Mouse (Mus musculus): Measurements from ENCODE around the gene Lin28a. TPM values are rescaled to one million over a fixed set of nuclear protein-coding genes. Genes with fewer than 3 reads are reported as not detected.
A peak's percentile ranks its signal among the peaks of the same experiment; 100 is the strongest.

Lin28a gene
- polyA plus RNA-seq (2016; fragmentation: Nextera tagmentation; extraction: Ambion mirVana), result 0.42 and 0.51 TPM in 2 replicates

- Histone ChIP-seq H3K4me1 (replicated peaks) (peaks cover 49% of the 10 kb centered on the region), H3K36me3 (no peaks in the 10 kb centered on the region), H3K27ac (no peak within 1 kb of the TSS), H3K4me3 (replicated peaks) (peak within 1 kb of the TSS; percentile 37), H3K27me3 (peaks cover 38% of the 10 kb centered on the region), H3K9ac (replicated peaks) (peak within 1 kb of the TSS; percentile 45; the same call in 1 of the 2 replicates), H3K4me2 (peak within 1 kb of the TSS; percentile 66), H3K9me3 (no peaks in the 10 kb centered on the region)
- ATAC-seq (ENCODE audit: insufficient number of reproducible peaks, insufficient read depth, low FRiP score, low TSS enrichment, low read depth), result no peak
- WGBS, result under 1% methylated on average over 9 of the region's 9 CpGs
These were observed at the start of gene Lin28a for GRCm38 (mm10) chr4:134018779-134019145. TSS of gene Lin28a (minus strand) at chr4:134018841.

- Histone ChIP-seq H3K27me3 (peaks cover 41% of the 10 kb centered on the region), H3K4me3 (replicated peaks) (no peak overlapping the region), H3K27ac (no peak overlapping the region), H3K4me2 (no peak overlapping the region), H3K4me1 (replicated peaks) (peaks cover 4% of the 10 kb centered on the region; the same call in 1 of the 2 replicates), H3K9me3 (no peaks in the 10 kb centered on the region), H3K9ac (replicated peaks) (no peak overlapping the region), H3K36me3 (no peaks in the 10 kb centered on the region)
- ATAC-seq (ENCODE audit: insufficient number of reproducible peaks, insufficient read depth, low FRiP score, low TSS enrichment, low read depth), result no peak
- WGBS, result 77% methylated on average over 7 of the region's 7 CpGs
These were observed 49.3 kb upstream of the Lin28a start for GRCm38 (mm10) chr4:134067833-134068544.

- no peak overlapping the region for H3K4me2 ChIP-seq
- no peaks in the 10 kb centered on the region for H3K36me3 ChIP-seq
These were observed 48.7 kb upstream of the Lin28a start for GRCm38 (mm10) chr4:134067383-134067782.

GRCm38 (mm10) chr4:134065431-134066004 is 46.9 kb upstream of the Lin28a start:
- Histone ChIP-seq H3K27ac (no peak overlapping the region), H3K4me2 (peak overlapping the region; percentile 6; the same call in 1 of the 2 replicates)

More at GRCm38 (mm10) chr4:134067383-134067782, 48.7 kb upstream of the Lin28a start:
- WGBS, result 89% methylated on average over 8 of the region's 8 CpGs
- Histone ChIP-seq H3K27ac (no peak overlapping the region), H3K9ac (replicated peaks) (no peak overlapping the region), H3K27me3 (peaks cover 46% of the 10 kb centered on the region), H3K4me1 (replicated peaks) (peaks cover 4% of the 10 kb centered on the region; the same call in 1 of the 2 replicates), H3K4me3 (replicated peaks) (no peak overlapping the region), H3K9me3 (no peaks in the 10 kb centered on the region)
- no peak for ATAC-seq (ENCODE audit: insufficient number of reproducible peaks, insufficient read depth, low FRiP score, low TSS enrichment, low read depth)

GRCm38 (mm10) chr4:134062561-134062960 is 43.9 kb upstream of the Lin28a start:
- no peak for ATAC-seq (ENCODE audit: insufficient number of reproducible peaks, insufficient read depth, low FRiP score, low TSS enrichment, low read depth)
- Histone ChIP-seq H3K4me2 (no peak overlapping the region), H3K36me3 (no peaks in the 10 kb centered on the region), H3K9ac (replicated peaks) (no peak overlapping the region), H3K9me3 (no peaks in the 10 kb centered on the region), H3K27ac (no peak overlapping the region), H3K27me3 (peaks cover 73% of the 10 kb centered on the region), H3K4me1 (replicated peaks) (peaks cover 4% of the 10 kb centered on the region), H3K4me3 (replicated peaks) (no peak overlapping the region)
- 66% methylated on average over 8 of the region's 8 CpGs for WGBS

More at GRCm38 (mm10) chr4:134065431-134066004, 46.9 kb upstream of the Lin28a start:
- no peak for ATAC-seq (ENCODE audit: insufficient number of reproducible peaks, insufficient read depth, low FRiP score, low TSS enrichment, low read depth)
- peaks cover 64% of the 10 kb centered on the region for H3K27me3 ChIP-seq
- H3K9me3 ChIP-seq, result no peaks in the 10 kb centered on the region
- no peaks in the 10 kb centered on the region for H3K36me3 ChIP-seq
- H3K9ac ChIP-seq (replicated peaks), result no peak overlapping the region
- peaks cover 4% of the 10 kb centered on the region; the same call in 1 of the 2 replicates for H3K4me1 ChIP-seq (replicated peaks)
- no peak overlapping the region for H3K4me3 ChIP-seq (replicated peaks)
- 14% methylated on average over 23 of the region's 23 CpGs for WGBS

- Histone ChIP-seq H3K9me3 (no peaks in the 10 kb centered on the region), H3K4me3 (replicated peaks) (no peak overlapping the region), H3K9ac (replicated peaks) (no peak overlapping the region), H3K4me1 (replicated peaks) (peaks cover 4% of the 10 kb centered on the region), H3K36me3 (no peaks in the 10 kb centered on the region), H3K4me2 (no peak overlapping the region), H3K27me3 (peaks cover 68% of the 10 kb centered on the region), H3K27ac (no peak overlapping the region)
- WGBS, result 36% methylated on average over 8 of the region's 8 CpGs
- ATAC-seq (ENCODE audit: insufficient number of reproducible peaks, insufficient read depth, low FRiP score, low TSS enrichment, low read depth), result 0 out of 2 replicates have a peak, but pooled peaks have one; percentile 22
These were observed 43.4 kb upstream of the Lin28a start for GRCm38 (mm10) chr4:134061944-134062446.

GRCm38 (mm10) chr4:134061166-134061830 is 42.7 kb upstream of the Lin28a start:
- H3K9ac ChIP-seq (replicated peaks), result no peak overlapping the region
- no peak overlapping the region for H3K27ac ChIP-seq
- H3K4me2 ChIP-seq, result no peak overlapping the region
- H3K36me3 ChIP-seq, result no peaks in the 10 kb centered on the region
- peaks cover 61% of the 10 kb centered on the region for H3K27me3 ChIP-seq
- no peaks in the 10 kb centered on the region for H3K9me3 ChIP-seq
- H3K4me1 ChIP-seq (replicated peaks), result peaks cover 4% of the 10 kb centered on the region
- no peak overlapping the region for H3K4me3 ChIP-seq (replicated peaks)
- WGBS, result 55% methylated on average over 18 of the region's 18 CpGs
- no peak for ATAC-seq (ENCODE audit: insufficient number of reproducible peaks, insufficient read depth, low FRiP score, low TSS enrichment, low read depth)

- peaks cover 51% of the 10 kb centered on the region for H3K27me3 ChIP-seq
- no peak within 1 kb of the TSS for H3K27ac ChIP-seq
- peaks cover 1% of the 10 kb centered on the region for H3K4me1 ChIP-seq (replicated peaks)
- whole genome bisulfite sequencing, result 37% methylated on average over 28 of the region's 28 CpGs
- 0 out of 2 replicates have a peak, but pooled peaks have one; percentile 20 for ATAC-seq (ENCODE audit: insufficient number of reproducible peaks, insufficient read depth, low FRiP score, low TSS enrichment, low read depth)
- 0 out of 2 replicates have a peak within 1 kb of the TSS, but pooled peaks have one; percentile 13 for H3K4me2 ChIP-seq
- no peaks in the 10 kb centered on the region for H3K36me3 ChIP-seq
- H3K9me3 ChIP-seq, result no peaks in the 10 kb centered on the region
- H3K4me3 ChIP-seq (replicated peaks), result no peak within 1 kb of the TSS
- H3K9ac ChIP-seq (replicated peaks), result no peak within 1 kb of the TSS
These were observed 41.7 kb upstream of the Lin28a start, which contains the start of gene Crybg2 for GRCm38 (mm10) chr4:134060135-134060865. TSS of gene Crybg2 (plus strand) at chr4:134060815.

GRCm38 (mm10) chr4:134058908-134059307 is 40.3 kb upstream of the Lin28a start:
- no peak for ATAC-seq (ENCODE audit: insufficient number of reproducible peaks, insufficient read depth, low FRiP score, low TSS enrichment, low read depth)
- Histone ChIP-seq H3K9me3 (no peaks in the 10 kb centered on the region), H3K4me3 (replicated peaks) (no peak overlapping the region), H3K4me2 (no peak overlapping the region), H3K27ac (no peak overlapping the region), H3K36me3 (no peaks in the 10 kb centered on the region), H3K9ac (replicated peaks) (no peak overlapping the region), H3K27me3 (peaks cover 42% of the 10 kb centered on the region), H3K4me1 (replicated peaks) (no peaks in the 10 kb centered on the region; the same call in 1 of the 2 replicates)
- WGBS, result 80% methylated on average over 6 of the region's 6 CpGs

- Histone ChIP-seq H3K9me3 (no peaks in the 10 kb centered on the region), H3K4me3 (replicated peaks) (no peak overlapping the region), H3K4me1 (replicated peaks) (no peaks in the 10 kb centered on the region; the same call in 1 of the 2 replicates), H3K27ac (no peak overlapping the region), H3K36me3 (no peaks in the 10 kb centered on the region), H3K9ac (replicated peaks) (no peak overlapping the region), H3K4me2 (peak overlapping the region; percentile 13; the same call in 1 of the 2 replicates), H3K27me3 (peaks cover 42% of the 10 kb centered on the region)
- WGBS, result 24% methylated on average over 14 of the region's 14 CpGs
- ATAC-seq (ENCODE audit: insufficient number of reproducible peaks, insufficient read depth, low FRiP score, low TSS enrichment, low read depth), result no peak
These were observed 39.6 kb upstream of the Lin28a start for GRCm38 (mm10) chr4:134058166-134058715.

Data from limb, embryonic 12.5 days (tissue).